Mouse (Mus musculus): ENCODE data around the gene Olfr560. TPM values are rescaled to one million over a fixed set of nuclear protein-coding genes. Genes with fewer than 3 reads are reported as not detected.

Gene Olfr560
- not detected in 2 replicates for polyA plus RNA-seq (2015; fragmentation: Nextera tagmentation; extraction: Ambion mirVana)

- 63% methylated on average over 4 of the region's 4 CpGs for WGBS
- no peaks in the 10 kb centered on the region for H3K9me3 ChIP-seq
- H3K27ac ChIP-seq = no peak within 1 kb of the TSS
Observed at GRCm38 (mm10) chr7:102759266-102759665, at the start of gene Olfr560, which contains the start of gene Olfr78. TSS of gene Olfr560 (minus strand) at chr7:102759366. TSS of gene Olfr78 (minus strand) at chr7:102759471.

DNA sequence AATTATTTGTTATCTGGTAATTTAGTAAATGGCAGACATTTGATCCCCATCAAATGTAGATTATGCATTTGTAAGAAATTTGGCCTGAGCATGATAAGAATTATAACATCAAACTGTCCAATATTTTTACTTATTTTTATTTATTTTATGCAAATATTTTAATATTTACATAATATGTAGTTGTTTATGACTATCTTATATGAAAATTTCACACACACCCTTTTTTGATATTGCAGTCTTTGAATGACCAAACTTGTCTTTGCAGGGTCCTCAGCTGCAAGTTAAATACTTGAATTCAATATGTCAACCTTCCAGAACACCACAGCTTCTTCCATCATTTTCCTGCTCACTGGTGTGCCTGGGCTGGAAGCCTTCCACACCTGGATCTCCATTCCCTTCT is 44.0 kb upstream of the Olfr560 start, which contains the start of gene Olfr564:
TSS of gene Olfr564 (plus strand) at position 301 of the 400 bp plus-strand sequence.
- H3K4me2 ChIP-seq = no peak within 1 kb of the TSS
- H3K36me3 ChIP-seq = no peaks in the 10 kb centered on the region
- H3K9ac ChIP-seq = no peak within 1 kb of the TSS
- H3K27me3 ChIP-seq = no peaks in the 10 kb centered on the region
- ATAC-seq (ENCODE audit: insufficient number of reproducible peaks, insufficient read depth, low FRiP score, low TSS enrichment, low read depth) = no peak
- H3K4me3 ChIP-seq = no peak within 1 kb of the TSS
- no peaks in the 10 kb centered on the region for H3K4me1 ChIP-seq
- H3K27ac ChIP-seq = no peak within 1 kb of the TSS
- no peaks in the 10 kb centered on the region for H3K9me3 ChIP-seq

More at GRCm38 (mm10) chr7:102759266-102759665, at the start of gene Olfr560, which contains the start of gene Olfr78:
- no peak for ATAC-seq (ENCODE audit: insufficient number of reproducible peaks, insufficient read depth, low FRiP score, low TSS enrichment, low read depth)
- H3K27me3 ChIP-seq = no peaks in the 10 kb centered on the region
- no peaks in the 10 kb centered on the region for H3K4me1 ChIP-seq
- H3K4me3 ChIP-seq = no peak within 1 kb of the TSS
- H3K9ac ChIP-seq = no peak within 1 kb of the TSS
- H3K36me3 ChIP-seq = no peaks in the 10 kb centered on the region
- H3K4me2 ChIP-seq = no peak within 1 kb of the TSS

DNA sequence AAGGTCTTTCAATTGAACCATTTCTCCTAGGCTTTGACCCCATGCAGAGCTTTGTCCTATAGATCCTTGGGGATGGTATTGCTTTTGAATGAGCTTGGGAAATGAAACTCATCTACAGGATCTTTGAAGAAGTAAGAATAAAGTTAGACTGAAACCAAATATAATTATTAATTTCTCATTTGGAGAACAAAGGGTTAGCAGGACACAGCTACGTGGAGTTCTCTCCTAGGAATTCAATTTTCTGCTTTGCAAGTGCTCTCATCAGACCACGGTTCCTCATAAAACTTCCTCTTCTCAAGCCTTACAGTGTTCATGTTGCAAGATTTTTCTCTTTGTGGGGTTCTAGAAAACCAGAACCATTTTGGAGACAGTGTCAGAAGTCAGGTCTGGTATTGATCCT is 11.8 kb upstream of the Olfr560 start, which contains the start of gene Olfr561:
TSS of gene Olfr561 (plus strand) at position 301 of the 400 bp plus-strand sequence.
- Histone ChIP-seq H3K4me3 (no peak within 1 kb of the TSS), H3K9ac (no peak within 1 kb of the TSS), H3K9me3 (no peaks in the 10 kb centered on the region), H3K36me3 (no peaks in the 10 kb centered on the region), H3K27ac (no peak within 1 kb of the TSS), H3K4me2 (no peak within 1 kb of the TSS), H3K27me3 (no peaks in the 10 kb centered on the region), H3K4me1 (no peaks in the 10 kb centered on the region)
- whole genome bisulfite sequencing = 77% methylated on average over 2 of the region's 2 CpGs
- no peak for ATAC-seq (ENCODE audit: insufficient number of reproducible peaks, insufficient read depth, low FRiP score, low TSS enrichment, low read depth)

GRCm38 (mm10) chr7:102752086-102752485 is 7.1 kb downstream of the Olfr560 start:
- no peaks in the 10 kb centered on the region for H3K36me3 ChIP-seq
- H3K4me3 ChIP-seq = no peak overlapping the region
- WGBS = 20% methylated on average over 1 of the region's 1 CpGs
- ATAC-seq (ENCODE audit: insufficient number of reproducible peaks, insufficient read depth, low FRiP score, low TSS enrichment, low read depth) = no peak
- H3K4me1 ChIP-seq = no peaks in the 10 kb centered on the region
- no peak overlapping the region for H3K4me2 ChIP-seq
- H3K9me3 ChIP-seq = no peaks in the 10 kb centered on the region
- H3K27ac ChIP-seq = no peak overlapping the region
- H3K27me3 ChIP-seq = no peaks in the 10 kb centered on the region
- H3K9ac ChIP-seq = no peak overlapping the region

- Histone ChIP-seq H3K9ac (no peak overlapping the region), H3K4me1 (no peaks in the 10 kb centered on the region), H3K9me3 (no peaks in the 10 kb centered on the region), H3K27me3 (no peaks in the 10 kb centered on the region), H3K4me3 (no peak overlapping the region), H3K4me2 (no peak overlapping the region), H3K27ac (no peak overlapping the region), H3K36me3 (no peaks in the 10 kb centered on the region)
- 53% methylated on average over 2 of the region's 2 CpGs for WGBS
- no peak for ATAC-seq (ENCODE audit: insufficient number of reproducible peaks, insufficient read depth, low FRiP score, low TSS enrichment, low read depth)
Observed at GRCm38 (mm10) chr7:102737705-102738104, 21.5 kb downstream of the Olfr560 start.

GRCm38 (mm10) chr7:102733793-102734192 is 25.4 kb downstream of the Olfr560 start:
- no peak; the same call in 1 of the 2 replicates for ATAC-seq (ENCODE audit: insufficient number of reproducible peaks, insufficient read depth, low FRiP score, low TSS enrichment, low read depth)
- Histone ChIP-seq H3K9me3 (no peaks in the 10 kb centered on the region), H3K9ac (no peak overlapping the region), H3K4me3 (no peak overlapping the region), H3K36me3 (no peaks in the 10 kb centered on the region), H3K27me3 (no peaks in the 10 kb centered on the region), H3K4me1 (no peaks in the 10 kb centered on the region), H3K4me2 (no peak overlapping the region), H3K27ac (no peak overlapping the region)
- WGBS = 74% methylated on average over 1 of the region's 1 CpGs

DNA sequence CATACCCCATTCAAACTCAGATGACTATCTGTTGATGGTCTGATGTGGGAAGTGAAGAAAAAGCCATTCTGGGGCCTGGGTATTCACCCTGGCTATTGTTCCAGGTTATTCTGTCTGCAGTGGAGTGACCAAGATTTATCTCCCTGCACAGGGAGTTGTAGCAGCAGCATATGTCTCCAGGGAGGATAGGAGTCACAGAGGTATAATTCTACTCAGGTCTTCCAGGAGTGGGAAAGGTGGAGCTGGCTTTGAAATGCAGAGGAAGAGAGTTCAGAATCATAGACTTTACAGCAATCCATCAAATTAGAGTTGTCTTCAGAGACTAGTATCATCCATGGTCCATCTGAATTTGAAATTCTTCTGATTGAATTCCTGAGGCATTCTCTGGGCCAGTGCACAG is 31.8 kb downstream of the Olfr560 start, which contains the start of gene Olfr559:
TSS of gene Olfr559 (minus strand) at position 101 of the 400 bp plus-strand sequence.
- no peak within 1 kb of the TSS for H3K27ac ChIP-seq
- H3K36me3 ChIP-seq = no peaks in the 10 kb centered on the region
- H3K9ac ChIP-seq = no peak within 1 kb of the TSS
- H3K9me3 ChIP-seq = no peaks in the 10 kb centered on the region
- H3K4me2 ChIP-seq = no peak within 1 kb of the TSS
- ATAC-seq (ENCODE audit: insufficient number of reproducible peaks, insufficient read depth, low FRiP score, low TSS enrichment, low read depth) = no peak
- no peaks in the 10 kb centered on the region for H3K4me1 ChIP-seq
- H3K27me3 ChIP-seq = no peaks in the 10 kb centered on the region
- no peak within 1 kb of the TSS for H3K4me3 ChIP-seq

GRCm38 (mm10) chr7:102718970-102719369 is 40.2 kb downstream of the Olfr560 start, which contains the start of gene Olfr33:
TSS of gene Olfr33 (minus strand) at chr7:102719070.
- Histone ChIP-seq H3K4me3 (no peak within 1 kb of the TSS), H3K27ac (no peak within 1 kb of the TSS), H3K9ac (no peak within 1 kb of the TSS), H3K4me2 (no peak within 1 kb of the TSS), H3K4me1 (no peaks in the 10 kb centered on the region), H3K36me3 (no peaks in the 10 kb centered on the region), H3K9me3 (no peaks in the 10 kb centered on the region), H3K27me3 (no peaks in the 10 kb centered on the region)
- 45% methylated on average over 1 of the region's 1 CpGs for WGBS
- no peak for ATAC-seq (ENCODE audit: insufficient number of reproducible peaks, insufficient read depth, low FRiP score, low TSS enrichment, low read depth)

- Histone ChIP-seq H3K9ac (no peak within 1 kb of the TSS), H3K4me2 (no peak within 1 kb of the TSS), H3K4me1 (no peaks in the 10 kb centered on the region), H3K27ac (no peak within 1 kb of the TSS), H3K36me3 (no peaks in the 10 kb centered on the region), H3K27me3 (no peaks in the 10 kb centered on the region), H3K9me3 (no peaks in the 10 kb centered on the region), H3K4me3 (no peak within 1 kb of the TSS)
- ATAC-seq (ENCODE audit: insufficient number of reproducible peaks, insufficient read depth, low FRiP score, low TSS enrichment, low read depth) = no peak
Observed at GRCm38 (mm10) chr7:102701915-102702314, 57.3 kb downstream of the Olfr560 start, which contains the start of gene Olfr558. TSS of gene Olfr558 (plus strand) at chr7:102702215.

Other genes with a start within 250 kb of the Olfr560 start
- not detected in 2 replicates for gene Olfr547, start 224.6 kb downstream of the Olfr560 start, polyA plus RNA-seq (2015; fragmentation: Nextera tagmentation; extraction: Ambion mirVana)
- gene Olfr548-ps1, start 218.5 kb downstream of the Olfr560 start, polyA plus RNA-seq (2015; fragmentation: Nextera tagmentation; extraction: Ambion mirVana) = not detected in 2 replicates
- gene Olfr549, start 209.5 kb downstream of the Olfr560 start, polyA plus RNA-seq (2015; fragmentation: Nextera tagmentation; extraction: Ambion mirVana) = not detected in 2 replicates
- 0.56 and 0.67 TPM in 2 replicates for gene Trim21, start 193.9 kb downstream of the Olfr560 start, polyA plus RNA-seq (2015; fragmentation: Nextera tagmentation; extraction: Ambion mirVana)
- 0.51 TPM in 1 of 2 replicates, not detected in the other for gene Olfr550, start 187.9 kb downstream of the Olfr560 start, polyA plus RNA-seq (2015; fragmentation: Nextera tagmentation; extraction: Ambion mirVana)
- not detected in 2 replicates for gene Olfr551, start 167.5 kb downstream of the Olfr560 start, polyA plus RNA-seq (2015; fragmentation: Nextera tagmentation; extraction: Ambion mirVana)
- gene Olfr552, start 161.6 kb downstream of the Olfr560 start, polyA plus RNA-seq (2015; fragmentation: Nextera tagmentation; extraction: Ambion mirVana) = not detected in 2 replicates
- not detected in 2 replicates for gene Olfr553, start 141.1 kb downstream of the Olfr560 start, polyA plus RNA-seq (2015; fragmentation: Nextera tagmentation; extraction: Ambion mirVana)
- gene Olfr554, start 120.9 kb downstream of the Olfr560 start, polyA plus RNA-seq (2015; fragmentation: Nextera tagmentation; extraction: Ambion mirVana) = not detected in 2 replicates
- gene Olfr555, start 100.5 kb downstream of the Olfr560 start, polyA plus RNA-seq (2015; fragmentation: Nextera tagmentation; extraction: Ambion mirVana) = not detected in 2 replicates
- gene Olfr556, start 94.5 kb downstream of the Olfr560 start, polyA plus RNA-seq (2015; fragmentation: Nextera tagmentation; extraction: Ambion mirVana) = not detected in 2 replicates
- 16.6 and 18.6 TPM in 2 replicates for gene Trim68, start 72.0 kb downstream of the Olfr560 start, polyA plus RNA-seq (2015; fragmentation: Nextera tagmentation; extraction: Ambion mirVana)
- gene Olfr557, start 63.5 kb downstream of the Olfr560 start, polyA plus RNA-seq (2015; fragmentation: Nextera tagmentation; extraction: Ambion mirVana) = not detected in 2 replicates
- gene Olfr558, start 57.2 kb downstream of the Olfr560 start, polyA plus RNA-seq (2015; fragmentation: Nextera tagmentation; extraction: Ambion mirVana) = 0.08 and 0.15 TPM in 2 replicates
- not detected in 2 replicates for gene Olfr33, start 40.3 kb downstream of the Olfr560 start, polyA plus RNA-seq (2015; fragmentation: Nextera tagmentation; extraction: Ambion mirVana)
- gene Olfr559, start 31.9 kb downstream of the Olfr560 start, polyA plus RNA-seq (2015; fragmentation: Nextera tagmentation; extraction: Ambion mirVana) = not detected in 2 replicates
- gene Olfr78, start 105 bp upstream of the Olfr560 start, polyA plus RNA-seq (2015; fragmentation: Nextera tagmentation; extraction: Ambion mirVana) = 0.04 and 0.33 TPM in 2 replicates
- gene Olfr561, start 11.9 kb upstream of the Olfr560 start, polyA plus RNA-seq (2015; fragmentation: Nextera tagmentation; extraction: Ambion mirVana) = not detected in 2 replicates
- gene Olfr564, start 44.1 kb upstream of the Olfr560 start, polyA plus RNA-seq (2015; fragmentation: Nextera tagmentation; extraction: Ambion mirVana) = not detected in 2 replicates
- gene Olfr566, start 99.4 kb upstream of the Olfr560 start, polyA plus RNA-seq (2015; fragmentation: Nextera tagmentation; extraction: Ambion mirVana) = not detected in 2 replicates
- gene Olfr568, start 117.8 kb upstream of the Olfr560 start, polyA plus RNA-seq (2015; fragmentation: Nextera tagmentation; extraction: Ambion mirVana) = 0.45 TPM in 1 of 2 replicates, not detected in the other
- not detected in 2 replicates for gene Olfr569, start 131.5 kb upstream of the Olfr560 start, polyA plus RNA-seq (2015; fragmentation: Nextera tagmentation; extraction: Ambion mirVana)
- not detected in 2 replicates for gene Olfr570, start 135.2 kb upstream of the Olfr560 start, polyA plus RNA-seq (2015; fragmentation: Nextera tagmentation; extraction: Ambion mirVana)
- 0.15 and 0.33 TPM in 2 replicates for gene Olfr571, start 158.2 kb upstream of the Olfr560 start, polyA plus RNA-seq (2015; fragmentation: Nextera tagmentation; extraction: Ambion mirVana)
- not detected in 2 replicates for gene Olfr572, start 165.0 kb upstream of the Olfr560 start, polyA plus RNA-seq (2015; fragmentation: Nextera tagmentation; extraction: Ambion mirVana)
- gene Olfr573-ps1, start 183.2 kb upstream of the Olfr560 start, polyA plus RNA-seq (2015; fragmentation: Nextera tagmentation; extraction: Ambion mirVana) = not detected in 2 replicates
- gene Olfr574, start 189.1 kb upstream of the Olfr560 start, polyA plus RNA-seq (2015; fragmentation: Nextera tagmentation; extraction: Ambion mirVana) = not detected in 2 replicates
- gene Olfr575, start 199.4 kb upstream of the Olfr560 start, polyA plus RNA-seq (2015; fragmentation: Nextera tagmentation; extraction: Ambion mirVana) = not detected in 2 replicates
- not detected in 2 replicates for gene Olfr576, start 203.3 kb upstream of the Olfr560 start, polyA plus RNA-seq (2015; fragmentation: Nextera tagmentation; extraction: Ambion mirVana)
- gene Olfr577, start 216.6 kb upstream of the Olfr560 start, polyA plus RNA-seq (2015; fragmentation: Nextera tagmentation; extraction: Ambion mirVana) = not detected in 2 replicates
- gene Olfr578, start 230.0 kb upstream of the Olfr560 start, polyA plus RNA-seq (2015; fragmentation: Nextera tagmentation; extraction: Ambion mirVana) = not detected in 2 replicates

Measured in embryonic facial prominence, embryonic 13.5 days (tissue).